Mouse (Mus musculus): ENCODE results near the gene Map3k10.

- TF ChIP-seq CTCF (IDR thresholded peaks at IDR 0.05; ENCODE audit: borderline replicate concordance, insufficient read depth, low read depth, low read length) (no peak), POLR2A (IDR thresholded peaks at IDR 0.05; ENCODE audit: borderline replicate concordance, insufficient read depth, low read length) (no peak)
These were observed 12.6 kb upstream of the Map3k10 start for GRCm38 (mm10) chr7:27687043-27687442.

Measured in cerebellum, adult 2 months (tissue).